Mouse (Mus musculus) small intestine, adult 2 months (tissue): ENCODE measurements at regions not wholly inside any gene's neighbourhood (a gene's known extent, or its start where the extent isn't known, plus 50 kb on each side); places are given as distances from the start of the nearest gene placed in this dataset.

Experiments
- CTCF ChIP-seq: fragments of 200-500 bp; IDR thresholded peaks from 2 replicates; pipeline ENCODE4 v1.5.1; 2012; ENCODE audit warnings: low read depth, mild to moderate bottlenecking, control low read depth, inconsistent platforms, low read length, moderate library complexity, mixed read lengths; ENCODE audit not compliant: insufficient replicate concordance, insufficient read length; ENCODE audit errors: extremely low read depth
- POLR2A ChIP-seq: fragments of 200-500 bp; IDR thresholded peaks from 2 replicates; pipeline ENCODE4 v1.6.1; 2012; ENCODE audit warnings: low read depth, mild to moderate bottlenecking, control low read depth, inconsistent platforms, low read length, moderate library complexity

DNA sequence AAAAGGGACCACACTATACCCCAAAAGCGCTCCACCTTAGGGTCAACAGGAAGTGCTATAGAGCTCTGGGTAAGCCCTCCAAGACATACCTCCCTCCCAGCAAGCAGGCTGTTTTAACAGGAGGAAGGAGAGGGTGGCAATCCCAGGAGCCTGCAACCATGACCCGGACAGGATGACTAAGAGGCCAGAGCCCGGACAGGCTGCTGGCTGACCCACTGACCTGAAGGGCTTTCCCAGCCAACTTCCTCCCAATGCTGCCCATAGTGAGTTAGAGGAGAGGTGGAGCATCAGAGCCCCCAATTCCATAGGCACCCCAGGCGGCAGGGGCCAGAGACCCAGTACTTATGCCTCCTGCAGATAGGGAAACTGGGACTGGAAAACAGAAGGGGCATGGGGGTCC lies 136.3 kb downstream of the Utp6 start:
- TF ChIP-seq POLR2A (no peak), CTCF (no peak)
